16 mouse cellular contexts compared by ENCODE assay signal in genomic region chr6:127250181-127250873, GRCm38 (mm10).
DNase-seq lines count a peak whose midpoint lies in the region; ATAC-seq lines count a peak whose summit lies in the region.
"Had no signal": no experiment of that assay in that cellular context is flagged by ENCODE, and none has a peak within 500 bp of the region (broad histone marks: within the 10 kb centered on the region; RNA-seq: fewer than 3 reads in every experiment).

No protein-coding gene starts in this region.

- H3K9ac ChIP-seq in heart, embryonic 12.5 days: no peak overlapping the region
- no peak overlapping the region for H3K9ac ChIP-seq in midbrain, embryonic 16.5 days (ENCODE audit: low read depth, low read length)
- H3K9ac ChIP-seq in embryonic facial prominence, embryonic 12.5 days: no peak overlapping the region
- no peak overlapping the region for H3K9ac ChIP-seq in neural tube, embryonic 12.5 days
- H3K9ac ChIP-seq: liver, embryonic 12.5 days had no signal

- H3K9me3 ChIP-seq in heart, embryonic 10.5 days: no peaks in the 10 kb centered on the region
- no peaks in the 10 kb centered on the region for H3K9me3 ChIP-seq in heart, embryonic 12.5 days (replicated peaks)
- H3K9me3 ChIP-seq in midbrain, embryonic 10.5 days (replicated peaks): no peaks in the 10 kb centered on the region
- no peaks in the 10 kb centered on the region for H3K9me3 ChIP-seq in midbrain, embryonic 16.5 days (replicated peaks; ENCODE audit: control insufficient read depth, low read length, poor library complexity, severe bottlenecking)
- H3K9me3 ChIP-seq in embryonic facial prominence, embryonic 12.5 days: no peaks in the 10 kb centered on the region
- H3K9me3 ChIP-seq in neural tube, embryonic 12.5 days: no peaks in the 10 kb centered on the region
- H3K9me3 ChIP-seq: liver, embryonic 12.5 days had no signal

- peaks cover 44% of the 10 kb centered on the region for H3K4me1 ChIP-seq in heart, embryonic 10.5 days
- peaks cover 16% of the 10 kb centered on the region for H3K4me1 ChIP-seq in heart, embryonic 12.5 days (replicated peaks)
- peaks cover 62% of the 10 kb centered on the region for H3K4me1 ChIP-seq in midbrain, embryonic 10.5 days
- H3K4me1 ChIP-seq in midbrain, embryonic 16.5 days (ENCODE audit: control insufficient read depth, insufficient read depth, low read length): peaks cover 5% of the 10 kb centered on the region
- peaks cover 27% of the 10 kb centered on the region for H3K4me1 ChIP-seq in embryonic facial prominence, embryonic 12.5 days
- H3K4me1 ChIP-seq in neural tube, embryonic 12.5 days: peaks cover 35% of the 10 kb centered on the region

- H3K27me3 ChIP-seq in heart, embryonic 10.5 days (ENCODE audit: insufficient read depth, poor library complexity, severe bottlenecking): no peaks in the 10 kb centered on the region
- 0 out of 2 replicates have a peak, but pooled peaks cover 3% of the 10 kb centered on the region for H3K27me3 ChIP-seq in heart, embryonic 12.5 days (replicated peaks)
- H3K27me3 ChIP-seq in midbrain, embryonic 10.5 days (ENCODE audit: low read depth, poor library complexity, severe bottlenecking): peaks cover 16% of the 10 kb centered on the region
- no peaks in the 10 kb centered on the region for H3K27me3 ChIP-seq in midbrain, embryonic 16.5 days (ENCODE audit: control insufficient read depth, insufficient read depth, low read depth, low read length)
- no peaks in the 10 kb centered on the region for H3K27me3 ChIP-seq in embryonic facial prominence, embryonic 12.5 days
- peaks cover 3% of the 10 kb centered on the region; the same call in 1 of the 2 replicates for H3K27me3 ChIP-seq in neural tube, embryonic 12.5 days (replicated peaks)

- 56% methylated on average over 8 of the region's 8 CpGs for WGBS in heart, embryonic 10.5 days
- WGBS in heart, embryonic 12.5 days: 62% methylated on average over 8 of the region's 8 CpGs
- WGBS in midbrain, embryonic 10.5 days: 20% methylated on average over 8 of the region's 8 CpGs
- 14% methylated on average over 8 of the region's 8 CpGs for WGBS in midbrain, embryonic 16.5 days
- WGBS in embryonic facial prominence, embryonic 12.5 days: 27% methylated on average over 8 of the region's 8 CpGs
- 9% methylated on average over 8 of the region's 8 CpGs for WGBS in neural tube, embryonic 12.5 days

- DNase-seq in heart, embryonic 10.5 days (ENCODE audit: low spot score): no peak
- peak; percentile 63 for DNase-seq in midbrain, embryonic 10.5 days (ENCODE audit: low spot score)
- DNase-seq in cerebellum, adult 11 months: no peak
- DNase-seq: cerebellum, postnatal 10 days; heart, adult 2 months; kidney, postnatal 14 days; layer of hippocampus, postnatal 36 days; lung, postnatal 4 days; thymus, adult 18-20 months had no signal

- H3K4me3 ChIP-seq in heart, embryonic 10.5 days: no peak overlapping the region
- no peak overlapping the region for H3K4me3 ChIP-seq in heart, embryonic 12.5 days
- H3K4me3 ChIP-seq in midbrain, embryonic 10.5 days: peak overlapping the region; percentile 41; the same call in 1 of the 2 replicates
- H3K4me3 ChIP-seq in midbrain, embryonic 16.5 days (ENCODE audit: low read depth, low read length): no peak overlapping the region
- no peak overlapping the region for H3K4me3 ChIP-seq in embryonic facial prominence, embryonic 12.5 days
- no peak overlapping the region for H3K4me3 ChIP-seq in neural tube, embryonic 12.5 days
- H3K4me3 ChIP-seq: erythroblast, embryonic 14.5 days; heart, adult 2 months; liver, embryonic 12.5 days had no signal

- ATAC-seq in heart, embryonic 12.5 days (ENCODE audit: insufficient number of reproducible peaks, low FRiP score): no peak
- ATAC-seq in midbrain, embryonic 16.5 days: no peak
- no peak for ATAC-seq in embryonic facial prominence, embryonic 12.5 days (ENCODE audit: insufficient number of reproducible peaks, insufficient read depth, low FRiP score, low TSS enrichment)
- peak; percentile 44; the same call in 1 of the 2 replicates for ATAC-seq in neural tube, embryonic 12.5 days (ENCODE audit: low FRiP score, low read depth)
- no peak for ATAC-seq in erythroblast, adult 5-6 weeks (replicated peaks; ENCODE audit: low FRiP score, poor library complexity, severe bottlenecking)
- ATAC-seq: liver, embryonic 12.5 days had no signal

- H3K4me2 ChIP-seq in heart, embryonic 12.5 days: no peak overlapping the region
- H3K4me2 ChIP-seq in midbrain, embryonic 16.5 days (ENCODE audit: low read length): no peak overlapping the region
- H3K4me2 ChIP-seq in embryonic facial prominence, embryonic 12.5 days (replicated peaks): no peak overlapping the region
- peak overlapping the region; percentile 40; the same call in 1 of the 2 replicates for H3K4me2 ChIP-seq in neural tube, embryonic 12.5 days (replicated peaks)
- H3K4me2 ChIP-seq: liver, embryonic 12.5 days had no signal

- 0 out of 2 replicates have a peak overlapping the region, but pooled peaks have one; percentile 77 for H3K27ac ChIP-seq in heart, embryonic 10.5 days
- no peak overlapping the region for H3K27ac ChIP-seq in heart, embryonic 12.5 days (ENCODE audit: poor library complexity, severe bottlenecking)
- H3K27ac ChIP-seq in midbrain, embryonic 10.5 days (replicated peaks): peak overlapping the region; percentile 81
- H3K27ac ChIP-seq in midbrain, embryonic 16.5 days (ENCODE audit: low read length): no peak overlapping the region
- peak overlapping the region; percentile 96 for H3K27ac ChIP-seq in embryonic facial prominence, embryonic 12.5 days
- H3K27ac ChIP-seq in neural tube, embryonic 12.5 days: no peak overlapping the region
- H3K27ac ChIP-seq: heart, adult 2 months; liver, embryonic 12.5 days had no signal

- H3K36me3 ChIP-seq in heart, embryonic 10.5 days: no peaks in the 10 kb centered on the region
- no peaks in the 10 kb centered on the region for H3K36me3 ChIP-seq in heart, embryonic 12.5 days
- H3K36me3 ChIP-seq in midbrain, embryonic 10.5 days: no peaks in the 10 kb centered on the region
- H3K36me3 ChIP-seq in midbrain, embryonic 16.5 days (ENCODE audit: control insufficient read depth, insufficient read depth, low read length): no peaks in the 10 kb centered on the region
- no peaks in the 10 kb centered on the region for H3K36me3 ChIP-seq in embryonic facial prominence, embryonic 12.5 days
- no peaks in the 10 kb centered on the region for H3K36me3 ChIP-seq in neural tube, embryonic 12.5 days
- H3K36me3 ChIP-seq: liver, embryonic 12.5 days had no signal

Comparison
In these comparisons a context has a peak if more than half of its experiments do, and no peak if none do; other contexts are left out.
1. H3K27ac ChIP-seq: peak in heart, embryonic 10.5 days (single experiment), midbrain, embryonic 10.5 days (single experiment) and embryonic facial prominence, embryonic 12.5 days (single experiment); none in heart, embryonic 12.5 days (single experiment), midbrain, embryonic 16.5 days (single experiment) and neural tube, embryonic 12.5 days (single experiment).